Mouse (Mus musculus) erythroblast, adult 5-6 weeks (primary cell): ENCODE data around the gene Chek1. TPM values are rescaled to one million over a fixed set of nuclear protein-coding genes. Genes with fewer than 3 reads are reported as not detected.

ENCODE experiments used
- ATAC-seq: replicated peaks from 2 replicates; pipeline ENCODE4 v1.8.0; 2016; ENCODE audit warnings: moderate number of reproducible peaks, mild to moderate bottlenecking, moderate TSS enrichment, inconsistent platforms; ENCODE audit not compliant: poor library complexity, low FRiP score, severe bottlenecking
- total RNA-seq, 2 experiments: library from RNA; stranded (forward) in 1 of 2; stranded (reverse) in 1 of 2; fragments of 150-400 nt in 1 of 2; fragments of 200-764, 138-1000 nt in 1 of 2; gene quantifications; 2 replicates each; pipeline versions ENCODE4 v1.2.3 to v1.2.4; 2015 to 2017; ENCODE audit warnings: low replicate concordance in 2 of 2

Chek1 gene
- total RNA-seq (2015; ENCODE audit: low replicate concordance) (9.0 and 13.1 TPM in 2 replicates), total RNA-seq (2017; ENCODE audit: low replicate concordance) (9.8 and 18.5 TPM in 2 replicates)

DNA sequence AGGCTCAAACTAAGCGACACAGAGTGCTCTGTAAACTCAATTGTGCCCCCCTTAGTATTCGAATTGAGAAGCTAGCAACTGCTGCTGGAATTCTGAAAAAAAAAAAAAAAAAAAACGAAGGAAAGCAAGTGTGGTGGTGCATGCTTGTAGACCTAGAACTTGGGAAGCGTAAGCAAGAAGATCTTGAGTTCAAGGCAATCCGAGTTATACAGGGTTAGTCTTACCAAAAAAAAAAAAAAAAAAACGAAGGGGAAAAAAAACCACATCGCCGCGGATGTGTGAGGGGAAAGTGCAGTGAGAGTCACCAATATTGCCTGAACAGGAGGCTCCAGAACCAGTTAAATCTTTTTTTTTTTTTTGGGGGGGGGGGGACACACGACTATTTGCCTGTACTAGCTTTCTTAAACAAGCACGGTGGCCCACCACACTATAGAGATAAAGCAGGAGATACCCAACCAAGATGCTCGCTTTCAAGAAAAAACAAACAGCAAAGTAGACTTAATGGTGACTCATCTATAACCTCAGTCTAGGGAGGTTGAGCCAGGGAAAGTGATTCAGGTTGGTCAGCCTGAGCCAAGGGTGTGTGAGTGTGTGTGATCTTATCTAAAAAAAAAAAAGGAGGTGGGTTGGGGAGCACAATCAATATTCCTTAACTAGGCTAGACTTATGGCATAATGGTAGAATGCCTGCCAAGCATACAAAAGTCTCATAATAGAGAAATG lies at the start of gene Chek1:
Gene Chek1, minus strand, starts transcription at position 32 of the 722 bp plus-strand sequence.
- 0 out of 2 replicates have a peak, but pooled peaks have one; percentile 2 for ATAC-seq

GRCm38 (mm10) chr9:36769048-36769413 lies 42.2 kb upstream of the Chek1 start:
- ATAC-seq, result no peak

GRCm38 (mm10) chr9:36768156-36769047 lies 41.5 kb upstream of the Chek1 start:
- ATAC-seq, result peak; percentile 63

DNA sequence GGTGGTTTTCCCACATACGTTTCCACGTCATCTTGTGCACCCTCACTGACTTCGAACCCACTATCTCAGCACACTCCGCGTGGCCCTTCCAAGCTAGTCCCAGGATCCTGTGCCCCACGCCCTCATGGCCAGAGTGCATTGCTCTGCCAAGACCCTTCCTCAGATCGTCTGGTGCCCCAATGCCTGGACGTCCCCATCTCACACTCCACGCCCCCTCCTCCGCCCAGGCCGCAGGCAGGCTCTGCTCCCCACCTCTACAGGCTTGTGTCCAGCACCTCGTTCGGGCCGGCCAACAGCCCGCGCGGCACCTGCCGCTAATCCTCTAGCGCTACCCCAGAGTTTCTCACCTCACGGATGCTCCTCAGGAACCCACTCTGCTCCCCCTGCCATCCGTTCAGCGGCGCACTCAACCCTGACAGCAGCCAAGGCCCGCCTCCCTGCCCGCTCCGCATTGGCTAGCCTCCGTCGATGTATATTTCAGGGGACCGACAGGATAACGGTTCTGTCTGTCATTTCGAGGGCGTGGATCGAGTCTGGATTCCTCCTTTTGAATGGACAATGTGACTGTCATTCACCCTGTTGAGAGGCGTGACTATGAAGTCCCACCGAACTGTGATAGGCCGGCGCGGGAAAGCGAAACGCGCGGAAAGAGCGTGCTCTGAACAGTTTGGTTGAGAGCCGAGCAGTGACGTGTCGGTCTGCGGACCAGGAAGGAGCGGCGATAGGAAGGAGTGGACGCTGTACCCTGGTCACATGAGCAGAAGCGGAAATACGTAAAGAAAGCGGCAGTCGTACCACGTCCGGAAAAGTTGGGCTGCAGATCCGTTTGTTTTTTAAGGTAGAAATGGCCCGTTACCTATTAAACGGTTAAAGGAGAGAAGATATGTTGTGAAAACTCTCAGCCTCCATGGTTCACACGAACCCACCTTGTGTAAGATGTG lies 40.6 kb upstream of the Chek1 start, which contains the start of gene Stt3a:
Gene Stt3a, minus strand, starts transcription at position 477 of the 941 bp plus-strand sequence.
- peak; percentile 95 for ATAC-seq

DNA sequence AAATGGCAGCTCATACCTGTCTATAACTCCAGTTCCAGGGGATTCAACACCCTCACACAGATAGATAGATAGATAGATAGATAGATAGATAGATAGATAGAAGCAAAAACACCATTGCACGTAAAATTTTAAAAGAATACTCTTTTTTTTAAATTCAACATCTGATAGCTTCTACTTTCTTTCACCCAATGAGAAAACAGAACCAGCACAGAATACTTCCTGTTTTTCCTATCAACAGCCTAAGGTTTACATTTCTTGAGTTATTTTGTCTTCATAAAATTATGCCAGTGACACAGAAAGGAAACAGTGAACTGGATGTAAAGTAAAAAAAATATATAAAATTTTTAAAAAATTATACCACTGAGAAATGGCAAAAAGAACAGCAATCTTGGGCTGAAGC lies 37.5 kb upstream of the Chek1 start:
- no peak for ATAC-seq

DNA sequence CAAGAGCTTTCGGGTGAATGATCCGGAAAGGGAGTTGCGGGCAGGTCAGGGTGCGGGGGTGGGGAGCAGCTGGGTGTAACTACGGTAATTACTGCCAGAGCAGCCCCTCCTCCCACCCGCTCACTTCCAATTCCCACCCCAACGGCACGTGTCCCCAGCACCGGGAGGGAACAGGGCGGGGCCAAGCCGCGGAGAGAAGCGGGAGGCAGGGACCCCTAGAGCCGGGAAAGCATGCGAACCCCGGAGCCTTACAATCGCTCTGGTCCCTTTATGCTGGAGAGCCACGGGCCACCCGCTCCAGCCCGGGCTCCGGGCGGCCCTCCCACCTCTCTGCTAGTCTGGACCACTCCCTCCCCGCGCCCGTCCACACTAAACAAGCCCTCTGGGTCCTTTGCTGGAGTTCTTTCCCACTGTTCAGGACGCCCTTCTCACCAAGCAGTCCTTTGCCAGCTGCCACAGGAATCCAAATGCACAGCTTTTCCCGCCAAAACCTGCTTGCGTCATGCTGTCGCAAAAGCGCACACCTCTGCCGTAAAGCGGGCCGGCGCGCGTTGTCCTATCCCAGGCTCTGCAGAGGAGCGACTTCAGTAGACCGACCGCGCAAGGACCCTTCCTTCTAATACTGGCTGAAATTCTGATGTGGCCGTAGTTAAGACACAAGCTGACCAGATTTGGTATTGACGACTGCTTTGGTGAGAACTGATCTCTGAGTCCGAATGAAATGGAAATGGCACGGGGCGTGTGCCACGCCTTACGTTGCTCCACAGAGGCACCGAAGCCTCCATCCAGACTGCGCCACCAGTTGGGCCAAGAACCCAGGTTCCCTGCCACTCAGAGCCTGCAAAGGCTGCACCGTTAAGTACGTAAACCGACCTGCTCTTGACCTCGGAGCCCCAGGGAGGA lies 483 bp downstream of the Chek1 start:
- peak; percentile 89 for ATAC-seq

DNA sequence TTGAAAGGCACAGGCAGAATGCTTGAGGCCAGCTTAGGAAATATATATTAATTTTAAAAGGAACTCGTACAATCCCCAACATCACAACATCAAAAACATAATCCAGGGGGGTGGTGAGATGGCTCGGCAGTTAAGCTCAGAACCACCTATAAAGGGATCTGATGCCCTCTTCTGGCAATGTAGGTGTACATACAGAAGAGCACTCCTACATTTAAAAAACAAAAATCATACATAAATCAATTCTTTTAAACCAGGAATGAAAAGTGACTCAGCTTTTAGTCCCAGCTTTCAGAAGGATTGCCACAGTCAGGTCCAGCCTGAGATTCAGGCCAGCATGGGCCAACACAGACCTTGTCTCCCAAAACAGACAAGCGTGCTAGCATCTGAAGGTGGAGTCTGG lies 10.2 kb downstream of the Chek1 start:
- no peak for ATAC-seq

DNA sequence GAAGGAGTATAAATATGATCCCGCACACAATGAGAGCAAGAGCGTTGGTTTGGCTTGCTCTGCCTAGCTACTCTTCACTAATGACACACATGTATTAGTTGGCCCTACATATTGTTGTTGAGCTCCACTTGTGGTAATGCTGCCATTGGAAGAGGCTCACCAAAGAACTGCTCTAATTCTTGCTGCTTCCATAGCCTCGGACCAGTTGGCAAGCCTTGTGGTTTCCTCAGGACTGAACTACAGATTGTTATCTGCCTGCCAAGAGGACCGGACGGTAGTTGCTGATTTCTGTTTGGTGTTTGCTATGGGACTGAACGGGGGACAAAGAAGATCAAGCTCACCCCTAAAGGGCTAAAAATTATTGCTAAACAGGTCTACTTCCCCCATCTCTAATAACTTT lies 19.6 kb downstream of the Chek1 start:
- no peak for ATAC-seq

DNA sequence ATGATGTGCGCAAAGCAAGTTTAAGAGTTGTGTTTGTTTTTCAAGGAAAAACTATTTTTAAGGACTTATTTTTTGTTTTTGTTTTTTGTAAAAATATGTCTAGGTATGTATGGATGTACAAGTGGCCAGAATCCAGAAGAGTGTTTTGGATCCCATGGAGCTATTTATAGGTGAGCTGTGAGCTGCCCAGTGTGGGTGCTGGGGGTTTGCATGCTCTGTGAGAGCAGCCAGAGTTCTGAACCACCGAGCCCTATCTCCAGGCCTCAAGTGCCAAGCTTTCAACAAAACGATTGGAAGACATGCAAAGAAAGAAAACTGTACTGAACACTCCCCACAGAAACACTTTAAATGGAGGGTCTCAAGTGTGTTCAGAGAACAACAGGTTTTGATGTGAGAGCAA lies 20.9 kb downstream of the Chek1 start:
- ATAC-seq, result no peak

- no peak for ATAC-seq
These were observed 32.6 kb downstream of the Chek1 start for GRCm38 (mm10) chr9:36694276-36694675.

DNA sequence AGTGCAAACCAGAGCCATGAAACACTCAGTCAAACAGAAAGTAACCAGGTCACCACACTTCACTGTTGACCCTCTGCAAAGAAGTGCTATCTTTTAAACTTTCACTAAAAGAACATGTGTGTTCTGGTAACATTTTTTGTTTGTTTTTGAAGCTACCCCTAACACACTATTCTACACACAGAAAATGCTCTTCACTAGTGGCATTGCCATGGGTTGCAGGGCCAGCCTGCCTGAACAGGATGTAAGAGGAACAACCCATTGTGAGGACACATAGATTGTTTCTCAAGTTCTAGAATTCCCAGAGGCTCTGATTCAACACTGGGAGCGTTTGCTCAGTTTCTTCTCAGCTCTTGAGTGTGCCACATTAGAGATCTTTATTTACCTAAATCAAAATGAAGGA lies 33.9 kb downstream of the Chek1 start, which contains the start of gene Acrv1:
Gene Acrv1, plus strand, starts transcription at position 301 of the 400 bp plus-strand sequence.
- no peak for ATAC-seq

DNA sequence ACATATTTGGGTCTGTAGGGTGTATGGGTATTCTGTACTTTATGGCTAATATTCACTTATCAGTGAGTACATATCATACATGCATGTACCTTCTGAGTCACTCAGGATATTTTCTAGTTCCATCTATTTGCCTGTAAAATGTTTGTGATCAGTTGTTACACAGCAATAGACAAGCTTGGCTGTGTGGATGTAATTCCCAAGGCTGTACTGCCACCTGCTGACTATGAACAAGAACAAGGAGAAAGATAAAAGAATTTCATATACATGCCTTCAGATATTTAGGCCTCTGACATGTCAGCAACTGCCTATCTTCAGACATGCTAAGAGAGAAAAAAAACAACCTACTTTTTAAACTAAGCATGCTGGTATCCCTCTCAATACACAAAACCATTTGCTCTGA lies 39.5 kb downstream of the Chek1 start:
- ATAC-seq, result no peak

DNA sequence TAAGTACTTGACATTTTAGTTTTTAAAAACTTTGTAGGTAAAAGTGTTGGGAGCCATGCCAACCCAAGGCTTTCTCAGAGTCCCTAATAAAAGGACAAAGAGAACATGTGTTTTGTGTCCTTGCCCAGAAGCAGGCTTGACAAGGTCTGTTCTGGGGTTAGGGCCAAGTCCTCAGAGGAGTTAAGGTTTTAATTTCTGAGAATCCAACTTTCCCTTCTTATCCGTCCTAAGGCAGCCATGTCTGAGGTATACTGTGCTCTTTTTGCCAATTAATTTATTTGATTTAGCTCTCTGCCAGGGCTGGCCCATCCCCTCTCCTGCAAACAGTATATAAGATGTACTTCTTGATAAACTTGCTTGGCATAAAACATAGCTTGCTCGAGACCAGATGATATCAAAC lies 45.4 kb downstream of the Chek1 start:
- no peak for ATAC-seq

Other genes starting within 250 kb of the Chek1 start
- not detected in 2 replicates for gene Gm5615, start 185.1 kb downstream of the Chek1 start, total RNA-seq (2015; ENCODE audit: low replicate concordance)
- not detected in 2 replicates for gene Gm5615, start 185.1 kb downstream of the Chek1 start, total RNA-seq (2017; ENCODE audit: low replicate concordance)
- not detected in 2 replicates for gene Gm17689, start 144.4 kb downstream of the Chek1 start, total RNA-seq (2015; ENCODE audit: low replicate concordance)
- not detected in 2 replicates for gene Gm17689, start 144.4 kb downstream of the Chek1 start, total RNA-seq (2017; ENCODE audit: low replicate concordance)
- gene A630095E13Rik, start 83.7 kb downstream of the Chek1 start, total RNA-seq (2015; ENCODE audit: low replicate concordance), result not detected in 2 replicates
- 0.56 TPM in 1 of 2 replicates, not detected in the other for gene A630095E13Rik, start 83.7 kb downstream of the Chek1 start, total RNA-seq (2017; ENCODE audit: low replicate concordance)
- gene Acrv1, start 33.8 kb downstream of the Chek1 start, total RNA-seq (2015; ENCODE audit: low replicate concordance), result not detected in 2 replicates
- gene Acrv1, start 33.8 kb downstream of the Chek1 start, total RNA-seq (2017; ENCODE audit: low replicate concordance), result not detected in 2 replicates
- gene Stt3a, start 40.6 kb upstream of the Chek1 start, total RNA-seq (2015; ENCODE audit: low replicate concordance), result 59.9 and 134 TPM in 2 replicates
- 93.0 and 125 TPM in 2 replicates for gene Stt3a, start 40.6 kb upstream of the Chek1 start, total RNA-seq (2017; ENCODE audit: low replicate concordance)
- gene Ei24, start 70.3 kb upstream of the Chek1 start, total RNA-seq (2015; ENCODE audit: low replicate concordance), result 11.9 and 17.1 TPM in 2 replicates
- 8.1 and 10.9 TPM in 2 replicates for gene Ei24, start 70.3 kb upstream of the Chek1 start, total RNA-seq (2017; ENCODE audit: low replicate concordance)
- gene Fez1, start 94.8 kb upstream of the Chek1 start, total RNA-seq (2015; ENCODE audit: low replicate concordance), result not detected in 2 replicates
- gene Fez1, start 94.8 kb upstream of the Chek1 start, total RNA-seq (2017; ENCODE audit: low replicate concordance), result not detected in 2 replicates